Mouse (Mus musculus): ENCODE data around the gene Car12.
"Not testable (repeated sequence)": the region's sequence is repeated elsewhere in the genome, so short reads cannot be mapped to it uniquely, and the experiment has no call there.

Gene Car12

GRCm38 (mm10) chr9:66787821-66788220 lies 74.3 kb downstream of the Car12 start:
- peak; percentile 28 for DNase-seq

DNA sequence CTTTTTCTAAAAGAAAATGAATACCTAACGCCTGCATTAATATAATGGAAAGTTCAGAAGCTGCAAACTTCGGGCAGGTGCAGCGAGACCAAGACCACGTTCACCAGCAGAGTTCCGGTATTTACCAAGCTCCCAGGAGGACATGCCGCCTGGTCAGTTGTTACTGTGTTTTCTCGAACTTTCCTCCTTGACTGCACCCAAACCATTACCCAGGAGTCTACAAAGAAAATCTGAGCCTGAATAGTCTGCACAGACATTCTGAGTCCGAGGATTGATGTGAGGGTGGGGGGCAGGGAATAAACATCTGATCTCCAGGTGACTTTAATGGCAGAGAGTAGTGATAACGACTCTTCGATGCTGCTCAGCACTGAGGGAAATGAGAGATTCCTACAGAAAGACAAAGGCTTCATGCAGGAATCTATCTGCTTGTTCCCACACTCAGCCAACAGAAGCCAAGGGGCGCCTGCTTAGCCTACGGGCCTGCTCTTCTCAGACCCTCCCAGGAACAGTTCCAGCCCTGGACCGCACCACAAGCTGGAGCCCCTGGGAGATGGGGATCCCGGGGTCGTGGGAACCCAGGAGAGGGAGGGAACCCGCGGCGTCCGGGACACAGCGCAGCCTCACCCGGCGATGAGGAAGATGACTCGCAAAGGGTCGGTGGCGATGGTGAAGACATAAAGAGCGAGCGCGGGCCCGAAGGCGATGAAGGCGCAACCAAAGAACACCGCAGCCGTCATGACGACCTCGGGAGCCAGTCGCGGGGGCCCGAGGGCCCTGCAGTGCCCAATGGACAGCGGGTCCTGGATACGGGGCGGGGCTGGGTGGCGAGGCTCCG lies 81.4 kb downstream of the Car12 start:
- DNase-seq, result no peak

DNA sequence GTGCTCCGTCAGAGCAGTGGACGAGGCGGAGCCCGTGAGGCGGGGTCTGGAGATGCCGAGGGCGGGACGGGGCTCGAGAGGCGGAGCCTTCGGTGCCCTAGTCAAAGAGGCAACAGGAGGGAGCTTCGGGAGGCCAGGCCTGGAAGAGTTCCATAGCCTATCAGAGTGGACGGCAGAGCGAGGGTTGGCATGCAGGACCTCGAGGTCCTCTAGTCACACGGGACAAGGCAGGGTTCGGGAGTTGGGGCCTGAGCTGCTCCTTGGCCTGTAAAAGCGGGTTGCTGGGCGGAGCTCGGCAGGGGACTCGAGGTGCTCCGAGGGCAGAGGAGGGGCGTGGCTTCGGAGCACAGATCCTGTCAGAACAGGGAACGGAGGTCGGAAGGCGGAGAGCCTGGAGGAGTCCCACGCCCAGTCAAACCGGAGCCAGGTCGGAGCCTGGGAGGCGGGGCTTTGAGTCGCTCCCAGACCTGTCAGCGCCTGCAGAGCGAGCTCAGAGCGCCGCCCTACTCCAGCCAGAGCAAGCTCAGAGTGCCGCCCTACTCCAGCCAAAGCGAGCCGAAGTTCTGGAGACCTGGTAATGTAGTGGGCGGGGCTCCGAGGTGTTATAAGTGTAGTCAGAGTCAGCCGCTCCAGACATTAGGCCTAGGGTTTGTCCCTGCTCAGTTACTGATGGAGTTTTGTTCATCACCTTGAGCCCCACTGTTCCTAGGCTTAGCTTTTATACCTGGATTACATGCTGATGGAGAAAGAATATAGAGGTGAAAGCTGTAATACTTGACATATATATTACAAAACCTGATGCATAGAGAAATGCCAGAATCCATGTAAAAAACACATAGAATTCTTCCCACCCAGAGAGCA lies 82.2 kb downstream of the Car12 start, which contains the start of gene Aph1b:
Gene Aph1b (minus strand): TSS at position 27 of the 861 bp plus-strand sequence.
- peak; percentile 97 for DNase-seq

DNA sequence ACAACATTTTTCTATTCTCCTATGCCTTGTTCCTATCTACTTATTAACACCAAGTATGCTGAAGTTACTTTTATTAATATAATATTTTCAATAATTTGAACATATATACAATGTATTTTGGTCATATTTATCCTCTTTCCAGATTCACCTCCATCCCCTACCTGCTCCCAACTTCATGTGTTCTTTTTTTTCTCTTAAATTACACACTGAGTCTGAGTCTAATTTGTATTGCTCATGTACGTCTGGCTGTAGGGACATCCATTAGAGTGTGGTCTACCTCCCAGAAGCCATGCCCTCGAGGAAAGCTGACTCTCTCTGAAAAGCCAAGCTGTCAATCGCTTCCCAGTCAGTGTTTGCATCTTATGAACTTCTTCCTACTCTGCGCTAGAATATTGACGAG lies 83.3 kb downstream of the Car12 start, which contains the start of gene Gm10647:
Gene Gm10647 (plus strand): TSS at position 301 of the 400 bp plus-strand sequence.
- no peak for DNase-seq

- no peak for DNase-seq
These were observed 88.5 kb downstream of the Car12 start for GRCm38 (mm10) chr9:66801947-66802346.

- DNase-seq, result not testable (repeated sequence)
These were observed 92.5 kb downstream of the Car12 start for GRCm38 (mm10) chr9:66805951-66806350.

DNA sequence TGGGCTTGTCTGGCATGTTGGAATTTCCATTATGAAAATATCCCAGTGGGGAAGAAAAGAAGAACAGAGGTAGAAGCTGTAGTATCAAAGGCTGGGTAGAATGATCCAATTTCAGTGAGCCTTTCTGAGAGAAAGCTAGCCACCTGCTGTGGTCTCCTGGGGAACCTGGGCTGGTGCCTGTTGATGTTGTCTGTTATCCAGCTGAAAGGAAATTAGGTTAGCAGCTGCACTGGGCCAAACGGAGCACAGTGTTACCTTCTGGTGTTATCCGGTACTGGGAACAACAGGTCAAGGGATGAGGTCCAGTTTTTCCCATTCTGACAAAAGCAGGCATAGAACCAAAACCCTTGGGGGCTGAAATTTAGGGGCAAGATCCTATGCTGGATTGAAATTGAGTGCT lies 99.9 kb downstream of the Car12 start:
- no peak for DNase-seq
